Mouse (Mus musculus) layer of hippocampus, postnatal 25 days (tissue): ENCODE data around the gene Tmprss13. TPM values are rescaled to one million over a fixed set of nuclear protein-coding genes. Genes with fewer than 3 reads are reported as not detected.

Source experiments
- DNase-seq, 2 experiments: peaks; one replicate each; pipeline ENCODE4 v3.0.0; 2022; ENCODE audit warnings: mixed read lengths in 2 of 2, low spot score in 1 of 2; ENCODE audit errors: extremely low spot score in 1 of 2
- total RNA-seq, 2 experiments: library from RNA; stranded (reverse); gene quantifications; 2 replicates each; pipeline ENCODE4 v1.2.3; 2021

Gene Tmprss13
- total RNA-seq, 2 experiments from 2014 or later = not detected

GRCm38 (mm10) chr9:45328263-45328662 is 9.4 kb downstream of the Tmprss13 start:
- DNase-seq = no peak

DNA sequence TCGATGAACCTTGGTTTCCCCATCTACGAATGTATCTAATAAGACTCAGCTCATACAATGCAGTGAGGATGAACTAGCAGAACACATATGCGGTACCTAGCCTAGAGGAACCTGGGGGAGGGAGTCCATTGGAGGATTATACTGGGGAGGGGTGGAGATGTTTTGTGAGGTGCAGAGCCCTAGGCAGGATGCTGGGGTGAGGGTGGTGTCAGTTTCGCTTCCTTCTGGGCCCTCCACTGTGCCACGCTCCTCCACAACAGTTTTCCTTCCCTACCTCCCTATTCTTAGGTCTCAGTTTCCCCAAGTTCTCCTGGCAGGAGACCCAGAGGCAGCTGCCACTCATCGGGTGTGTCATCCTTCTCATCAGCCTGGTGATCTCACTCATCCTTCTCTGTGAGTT is 10.7 kb downstream of the Tmprss13 start:
- DNase-seq = no peak

GRCm38 (mm10) chr9:45337406-45337805 is 18.5 kb downstream of the Tmprss13 start:
- DNase-seq = no peak

DNA sequence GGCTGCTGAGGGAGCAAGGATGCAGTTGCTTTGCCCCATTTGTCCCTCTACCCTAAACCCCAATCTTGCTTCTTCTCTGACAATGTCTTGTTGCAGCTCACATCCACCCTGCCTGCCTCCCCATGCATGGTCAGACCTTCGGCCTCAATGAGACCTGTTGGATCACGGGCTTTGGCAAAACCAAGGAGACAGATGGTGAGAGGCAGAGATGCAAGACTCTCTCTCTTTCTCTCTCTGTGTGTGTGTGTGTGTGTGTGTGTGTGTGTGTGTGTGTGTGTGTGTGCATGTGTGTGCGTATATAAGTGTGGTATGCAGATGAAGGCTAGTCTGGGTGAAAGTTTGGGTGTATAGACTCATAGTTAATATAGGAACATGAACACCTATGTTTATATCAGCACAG is 24.2 kb downstream of the Tmprss13 start:
- no peak for DNase-seq

DNA sequence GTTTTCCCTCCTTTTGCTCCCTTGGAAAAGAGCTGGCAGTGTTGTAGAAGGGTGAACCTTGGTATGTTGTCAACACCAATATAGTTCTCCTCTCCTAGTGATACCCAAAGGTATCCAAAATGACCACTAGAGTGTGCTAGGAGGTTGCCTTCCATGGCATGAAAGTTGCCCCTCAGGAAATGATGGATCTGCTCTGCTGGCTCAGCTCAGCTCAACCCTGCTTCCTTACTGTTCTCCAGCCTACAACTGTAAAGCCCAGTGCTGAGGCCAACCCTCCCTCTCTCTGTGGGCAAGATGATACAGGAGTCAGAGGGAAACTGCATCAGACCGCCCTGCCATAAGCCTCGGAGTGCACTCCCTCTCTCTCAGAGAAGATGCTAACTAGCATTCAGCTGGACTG is 26.6 kb downstream of the Tmprss13 start:
- DNase-seq = no peak

DNA sequence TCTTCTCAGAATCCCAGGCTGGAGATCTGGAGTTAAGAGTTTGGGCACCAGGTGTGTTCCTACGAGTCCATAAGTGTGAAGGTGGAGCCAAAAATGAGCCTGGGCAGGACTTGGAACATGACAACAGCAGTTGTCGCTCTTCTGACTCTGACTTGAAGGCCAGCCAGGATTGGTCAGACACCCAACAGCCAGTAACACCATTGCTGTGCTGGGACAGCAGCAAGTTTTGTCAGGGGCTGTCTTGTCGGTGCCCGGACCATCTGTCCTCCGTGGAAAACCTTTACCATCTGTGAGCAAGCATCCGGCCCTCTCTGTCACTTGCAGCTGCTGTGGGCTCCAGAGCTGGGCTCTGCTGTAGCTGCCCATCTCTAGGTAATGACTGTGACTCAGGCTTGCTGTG is 27.4 kb downstream of the Tmprss13 start:
- DNase-seq = no peak

GRCm38 (mm10) chr9:45348560-45348959 is 29.7 kb downstream of the Tmprss13 start:
- DNase-seq = no peak

GRCm38 (mm10) chr9:45349181-45349580 is 30.3 kb downstream of the Tmprss13 start:
- DNase-seq = no peak

- DNase-seq = no peak
Observed at GRCm38 (mm10) chr9:45349851-45350250, 31.0 kb downstream of the Tmprss13 start.

DNA sequence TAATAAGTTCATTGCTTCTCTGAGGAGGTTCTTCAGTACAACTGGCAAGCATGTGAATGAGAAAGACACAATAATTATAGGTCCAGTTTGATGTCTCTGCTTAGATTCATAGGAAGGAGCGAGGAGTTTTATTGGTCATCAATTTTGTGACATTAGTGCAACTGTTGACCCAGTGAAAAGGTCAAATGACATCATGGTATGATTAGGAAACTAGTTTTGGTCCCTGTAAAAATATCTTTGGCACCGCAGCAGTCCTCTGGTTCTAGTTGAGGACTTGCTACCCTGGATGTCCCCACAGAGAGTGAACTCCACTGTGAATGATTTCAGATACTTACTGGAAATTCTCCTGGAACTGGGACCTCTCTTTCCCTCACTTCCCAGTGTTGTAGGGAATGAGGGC is 36.3 kb downstream of the Tmprss13 start:
- no peak for DNase-seq

DNA sequence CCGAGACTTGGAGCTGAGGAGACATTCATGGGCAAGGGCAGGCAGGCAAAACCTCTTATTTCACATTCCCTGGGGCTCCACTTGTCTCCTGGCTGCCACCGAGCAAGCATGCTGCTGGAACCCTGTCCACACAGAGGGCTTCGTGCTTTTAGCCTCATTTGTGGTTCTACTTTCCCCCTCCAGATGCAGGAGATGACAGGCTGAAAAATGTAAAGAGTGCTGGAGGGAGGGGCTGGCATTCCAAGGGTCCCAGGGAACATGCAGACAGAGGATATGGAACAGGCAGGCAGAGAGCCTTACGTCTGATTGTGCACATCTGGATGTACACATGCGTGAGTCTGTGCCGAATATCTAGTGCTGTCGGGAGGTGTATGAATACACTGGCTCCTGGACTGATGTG is 39.5 kb downstream of the Tmprss13 start:
- DNase-seq = no peak

DNA sequence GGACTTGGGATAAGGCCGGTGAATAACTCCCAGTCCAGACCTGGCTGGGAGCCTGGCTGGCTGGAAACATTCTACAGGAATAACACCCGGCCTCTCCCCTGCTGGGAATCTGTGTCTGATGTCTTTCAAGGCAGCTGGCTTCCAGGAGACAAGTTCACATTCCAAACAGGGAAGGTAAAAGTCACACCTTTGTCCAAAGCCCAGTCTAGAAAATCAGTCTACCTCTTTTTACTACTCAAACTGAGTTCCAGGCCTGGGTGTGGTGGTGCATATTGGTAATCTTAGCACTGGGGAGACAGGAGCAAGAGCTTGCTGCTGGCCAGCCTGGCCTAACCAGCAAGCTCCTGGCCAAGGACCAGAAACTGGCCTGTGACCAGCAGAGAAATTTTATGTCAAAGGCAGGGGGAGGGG is 43.2 kb downstream of the Tmprss13 start:
- DNase-seq = no peak

DNA sequence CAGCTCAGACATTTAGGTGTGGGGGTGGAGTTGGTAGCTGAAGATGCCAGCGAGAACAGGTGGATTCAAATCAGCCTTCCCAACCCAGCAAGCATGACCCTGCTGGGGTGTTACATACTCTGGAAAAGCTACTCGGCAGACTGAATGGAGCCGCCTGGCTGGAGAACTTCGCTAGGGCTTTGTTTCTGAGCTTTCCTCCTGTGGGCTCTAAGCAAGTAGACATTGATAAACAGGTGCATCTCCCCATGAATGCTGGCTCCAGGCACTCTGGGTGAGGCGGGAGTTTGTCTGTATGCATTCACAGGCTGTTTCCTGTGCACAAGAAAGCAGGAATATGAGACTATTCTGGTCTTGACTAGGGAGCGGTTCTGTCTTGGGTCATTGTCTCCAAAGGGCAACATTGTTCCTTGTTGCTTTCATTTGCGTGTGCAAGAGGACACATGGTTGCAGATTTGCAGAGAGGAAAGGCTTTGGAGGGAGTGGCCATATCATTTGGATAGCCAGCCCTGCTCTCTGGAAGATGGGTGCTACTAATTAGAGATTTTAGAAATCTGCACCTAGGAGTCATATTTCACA is 44.8 kb downstream of the Tmprss13 start:
- DNase-seq = no peak

- no peak for DNase-seq
Observed at GRCm38 (mm10) chr9:45367716-45368115, 48.8 kb downstream of the Tmprss13 start.

DNA sequence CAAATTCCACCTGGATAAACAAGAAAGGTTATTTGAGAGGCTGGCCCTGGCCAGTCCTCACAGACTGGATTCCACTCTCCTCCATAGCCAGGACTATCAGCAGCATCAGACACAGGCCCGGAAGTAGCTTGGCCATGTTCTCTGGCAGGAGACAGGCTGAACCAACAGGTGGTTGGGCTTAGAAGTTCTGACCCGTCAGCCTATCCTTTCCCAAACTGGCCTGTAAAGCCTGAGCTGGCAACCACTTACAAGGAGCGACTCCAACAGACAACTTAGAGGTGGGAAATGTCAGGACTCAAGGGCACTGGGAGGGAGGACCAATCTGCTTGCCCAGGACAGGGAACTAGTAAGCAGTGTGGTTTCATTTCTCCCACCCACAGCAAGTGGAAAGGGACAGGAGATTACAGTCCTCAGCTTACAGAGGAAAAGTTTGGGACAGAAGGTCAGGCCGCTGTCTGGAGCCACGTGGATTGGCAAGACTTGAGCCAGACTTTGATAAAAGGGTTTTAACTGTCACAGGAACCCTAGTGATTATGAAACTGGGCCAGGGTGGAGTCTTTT is 49.5 kb downstream of the Tmprss13 start:
- DNase-seq = no peak

- peak; percentile 42 to 45 for DNase-seq
Observed at GRCm38 (mm10) chr9:45370117-45370561, 51.2 kb downstream of the Tmprss13 start, which contains the start of gene Fxyd6. Gene Fxyd6, plus strand, starts transcription at chr9:45370185.

DNA sequence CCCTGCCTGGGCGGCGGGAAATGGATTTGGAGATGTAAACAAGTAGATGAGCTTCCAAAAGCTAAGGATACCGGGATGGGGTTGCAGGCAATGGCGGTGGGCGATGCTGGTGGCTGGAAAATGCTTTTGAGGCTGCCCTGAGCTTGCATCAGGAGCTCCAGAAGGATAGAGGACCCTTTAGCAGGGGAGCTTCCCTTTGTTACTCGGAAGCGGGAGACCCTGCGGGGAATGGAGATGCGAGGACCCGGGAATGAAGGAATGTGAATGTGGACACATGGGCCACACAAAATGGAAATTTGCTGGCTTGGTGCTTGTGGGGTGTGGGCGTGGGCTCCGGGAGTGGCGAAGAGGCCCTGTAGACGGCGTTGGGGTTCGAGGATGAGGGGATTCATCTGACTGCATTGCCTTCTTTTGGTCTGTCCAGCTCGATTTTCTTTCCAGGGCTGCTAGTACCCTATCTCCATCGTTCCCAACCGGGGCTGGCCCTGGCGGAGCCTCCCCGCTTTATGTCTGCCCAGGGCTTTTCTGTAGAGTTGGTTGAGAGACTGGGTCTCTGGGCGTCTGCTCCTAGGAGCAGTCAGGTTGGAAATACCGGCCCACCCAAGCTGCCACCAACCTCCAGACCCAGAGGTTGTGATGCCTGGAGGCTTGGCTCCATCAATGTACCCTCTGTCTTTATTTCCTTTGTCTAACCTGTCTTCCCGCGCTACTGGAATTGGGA is 51.9 kb downstream of the Tmprss13 start:
- DNase-seq = no peak

- no peak for DNase-seq
Observed at GRCm38 (mm10) chr9:45371337-45371707, 52.4 kb downstream of the Tmprss13 start.

- no peak for DNase-seq
Observed at GRCm38 (mm10) chr9:45373896-45374295, 55.0 kb downstream of the Tmprss13 start.

- no peak for DNase-seq
Observed at GRCm38 (mm10) chr9:45374988-45375502, 56.1 kb downstream of the Tmprss13 start.

GRCm38 (mm10) chr9:45376427-45376826 is 57.5 kb downstream of the Tmprss13 start:
- no peak for DNase-seq

DNA sequence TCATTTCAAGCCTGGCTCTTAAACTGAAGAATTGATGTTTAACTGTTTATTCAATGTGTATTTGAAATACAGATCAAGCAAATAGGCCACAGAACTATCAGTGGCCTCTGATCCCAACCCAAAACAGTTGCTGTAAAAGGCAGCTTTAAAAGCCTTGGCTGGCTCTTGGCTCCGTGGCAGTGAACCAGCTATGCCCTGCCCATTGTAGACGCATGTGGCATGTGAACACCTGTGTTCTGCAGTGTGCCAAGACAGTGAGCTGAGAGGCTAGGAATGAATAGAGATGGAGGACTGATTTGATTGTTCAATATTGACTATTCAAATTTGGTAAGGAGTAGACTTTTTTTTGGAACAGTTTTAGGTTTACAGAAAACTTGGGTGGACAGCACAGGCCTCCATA is 58.0 kb downstream of the Tmprss13 start:
- DNase-seq = no peak
